Mouse (Mus musculus) thymus, adult 2 months (tissue): ENCODE measurements around the gene Tmem131.

ENCODE experiments used
- CTCF ChIP-seq: fragments of 200-500 bp; IDR thresholded peaks from 2 replicates; pipeline ENCODE4 v1.5.1; 2012; ENCODE audit warnings: mild to moderate bottlenecking, control low read depth, low read length, moderate library complexity, borderline replicate concordance; ENCODE audit not compliant: control insufficient read depth, poor library complexity, insufficient read depth; ENCODE audit errors: extremely low read depth
- POLR2A ChIP-seq: fragments of 200-500 bp; IDR thresholded peaks from 2 replicates; pipeline ENCODE4 v1.6.1; 2012; ENCODE audit warnings: mild to moderate bottlenecking, low read length, control low read depth, moderate library complexity; ENCODE audit not compliant: control insufficient read depth, poor library complexity, insufficient read depth; ENCODE audit errors: extremely low read depth

- no peak for TF ChIP-seq CTCF
- TF ChIP-seq POLR2A, result no peak
These were observed 27.6 kb upstream of the Tmem131 start for GRCm38 (mm10) chr1:36970918-36971617.
